Mouse (Mus musculus) heart, embryonic 14.5 days (tissue): ENCODE data around the gene Cbx1. TPM values are rescaled to one million over a fixed set of nuclear protein-coding genes. Genes with fewer than 3 reads are reported as not detected.

Experiments
- ATAC-seq: fragments of 200-750 bp; cut with Nextera tagmentation; 2 replicates; pipeline ENCODE4 v1.8.0; 2017; ENCODE audit warnings: low read depth, moderate TSS enrichment; ENCODE audit not compliant: insufficient number of reproducible peaks, insufficient read depth, low FRiP score
- H3K27ac ChIP-seq, 2 experiments: fragments of 200-500 bp in 1 of 2; fragments of 300-500 bp in 1 of 2; sonication (generic) in 1 of 2; replicated peaks in 1 of 2; 2 replicates each; pipeline ENCODE4 v1.5.1; 2012 to 2014; ENCODE audit warnings: low read depth in 2 of 2, low read length in 2 of 2, control low read depth in 1 of 2, mild to moderate bottlenecking in 1 of 2, mixed read lengths in 1 of 2; ENCODE audit not compliant: control insufficient read depth in 1 of 2, insufficient read depth in 1 of 2
- H3K27me3 ChIP-seq: fragments of 300-500 bp; sonication (generic); 2 replicates; pipeline ENCODE4 v1.6.1; 2014; ENCODE audit warnings: mild to moderate bottlenecking, low read length, control low read depth; ENCODE audit not compliant: control insufficient read depth, insufficient read depth
- H3K36me3 ChIP-seq: fragments of 300-500 bp; sonication (generic); 2 replicates; pipeline ENCODE4 v1.6.1; 2014; ENCODE audit warnings: mild to moderate bottlenecking, control low read depth, low read length, mixed read lengths; ENCODE audit not compliant: control insufficient read depth, insufficient read depth
- H3K4me1 ChIP-seq, 2 experiments: fragments of 200-500 bp in 1 of 2; fragments of 300-500 bp in 1 of 2; sonication (generic) in 1 of 2; 2 replicates each; pipeline ENCODE4 v1.6.1; 2012 to 2014; ENCODE audit warnings: low read length in 2 of 2, control low read depth in 1 of 2, mixed read lengths in 1 of 2; ENCODE audit not compliant: control insufficient read depth in 2 of 2, insufficient read depth in 2 of 2
- H3K4me2 ChIP-seq: fragments of 300-500 bp; sonication (generic); 2 replicates; pipeline ENCODE4 v1.6.1; 2014; ENCODE audit warnings: mild to moderate bottlenecking, low read length
- H3K4me3 ChIP-seq, 2 experiments: fragments of 200-500 bp in 1 of 2; fragments of 300-500 bp in 1 of 2; sonication (generic) in 1 of 2; 2 replicates each; pipeline ENCODE4 v1.5.1; 2012 to 2014; ENCODE audit warnings: low read length in 2 of 2, mild to moderate bottlenecking in 2 of 2, control low read depth in 1 of 2, low read depth in 1 of 2, moderate library complexity in 1 of 2; ENCODE audit not compliant: control insufficient read depth in 1 of 2, insufficient read depth in 1 of 2
- H3K9ac ChIP-seq: fragments of 300-500 bp; sonication (generic); 2 replicates; pipeline ENCODE4 v1.6.1; 2014; ENCODE audit warnings: mild to moderate bottlenecking, low read length
- H3K9me3 ChIP-seq: fragments of 300-500 bp; sonication (generic); 2 replicates; pipeline ENCODE4 v1.6.1; 2016; ENCODE audit warnings: low read length, control low read depth; ENCODE audit not compliant: control insufficient read depth
- WGBS: fragments of 180-500 bp; shearing (Covaris S2); extraction: QIAGEN DNeasy Blood & Tissue Kit; methylation state at CpG from one replicate; pipeline ENCODE4 v1.1.7; 2014; 5-methylcytosine and 5-hydroxymethylcytosine counted together
- polyA plus RNA-seq: library from polyadenylated mRNA; unstranded; fragments of >200 nt; fragmentation: Nextera tagmentation; extraction: Ambion mirVana; gene quantifications from 2 replicates; pipeline ENCODE4 v1.2.1, GENCODE M21; 2014

The Cbx1 gene
- polyA plus RNA-seq, result 41.1 and 44.2 TPM in 2 replicates

- under 1% methylated on average over 92 of the region's 93 CpGs for WGBS
- peaks cover 4 to 20% of the 10 kb centered on the region in 2 experiments for H3K4me1 ChIP-seq
- no peaks in the 10 kb centered on the region for H3K9me3 ChIP-seq
- H3K36me3 ChIP-seq, result peaks cover 9% of the 10 kb centered on the region; the same call in 1 of the 2 replicates
- H3K27ac ChIP-seq, result peak within 1 kb of the TSS; percentile 93 to 94
- H3K4me2 ChIP-seq, result peak within 1 kb of the TSS; percentile 84
- H3K4me3 ChIP-seq, result peak within 1 kb of the TSS; percentile 73 to 78
- H3K9ac ChIP-seq, result peak within 1 kb of the TSS; percentile 86
- H3K27me3 ChIP-seq, result no peaks in the 10 kb centered on the region
- peak; percentile 93 for ATAC-seq
These were observed at the start of gene Cbx1 for GRCm38 (mm10) chr11:96788871-96789795. Cbx1 (plus strand) TSS chr11:96789127.

- no peak for ATAC-seq
- Histone ChIP-seq H3K36me3 (no peaks in the 10 kb centered on the region), H3K4me3 (no peak overlapping the region), H3K9me3 (no peaks in the 10 kb centered on the region), H3K27ac (no peak overlapping the region), H3K9ac (no peak overlapping the region), H3K4me1 (peaks cover 3 to 6% of the 10 kb centered on the region in 2 experiments; a peak in 2 of 4 replicates), H3K27me3 (peaks cover 27% of the 10 kb centered on the region), H3K4me2 (no peak overlapping the region)
- 74% methylated on average over 12 of the region's 12 CpGs for WGBS
These were observed 48.1 kb upstream of the Cbx1 start for GRCm38 (mm10) chr11:96740796-96741195.

GRCm38 (mm10) chr11:96741995-96742394 is 46.9 kb upstream of the Cbx1 start:
- ATAC-seq, result no peak
- H3K9me3 ChIP-seq, result no peaks in the 10 kb centered on the region
- peaks cover 27% of the 10 kb centered on the region for H3K27me3 ChIP-seq
- H3K4me1 ChIP-seq, result no peaks in the 10 kb centered on the region
- WGBS, result 49% methylated on average over 12 of the region's 12 CpGs
- H3K4me3 ChIP-seq, result no peak overlapping the region
- no peak overlapping the region for H3K9ac ChIP-seq
- H3K27ac ChIP-seq, result no peak overlapping the region
- no peak overlapping the region for H3K4me2 ChIP-seq
- H3K36me3 ChIP-seq, result no peaks in the 10 kb centered on the region

- ATAC-seq, result no peak
- Histone ChIP-seq H3K4me1 (no peaks in the 10 kb centered on the region), H3K27me3 (peaks cover 23% of the 10 kb centered on the region), H3K9ac (no peak overlapping the region), H3K27ac (no peak overlapping the region), H3K36me3 (no peaks in the 10 kb centered on the region), H3K4me2 (no peak overlapping the region), H3K9me3 (no peaks in the 10 kb centered on the region), H3K4me3 (no peak overlapping the region)
- WGBS, result 77% methylated on average over 11 of the region's 11 CpGs
These were observed 45.9 kb upstream of the Cbx1 start for GRCm38 (mm10) chr11:96743000-96743399.

- Histone ChIP-seq H3K4me1 (no peaks in the 10 kb centered on the region), H3K36me3 (no peaks in the 10 kb centered on the region), H3K4me3 (no peak overlapping the region), H3K27me3 (peaks cover 23% of the 10 kb centered on the region), H3K27ac (no peak overlapping the region), H3K9ac (no peak overlapping the region), H3K4me2 (no peak overlapping the region), H3K9me3 (no peaks in the 10 kb centered on the region)
- no peak for ATAC-seq
- 78% methylated on average over 4 of the region's 4 CpGs for WGBS
These were observed 45.0 kb upstream of the Cbx1 start for GRCm38 (mm10) chr11:96743891-96744290.

- Histone ChIP-seq H3K27me3 (peaks cover 18% of the 10 kb centered on the region), H3K27ac (no peak overlapping the region), H3K9ac (no peak overlapping the region), H3K9me3 (no peaks in the 10 kb centered on the region), H3K36me3 (no peaks in the 10 kb centered on the region), H3K4me2 (no peak overlapping the region), H3K4me3 (no peak overlapping the region), H3K4me1 (no peaks in the 10 kb centered on the region)
- WGBS, result 64% methylated on average over 6 of the region's 6 CpGs
- no peak for ATAC-seq
These were observed 42.3 kb upstream of the Cbx1 start for GRCm38 (mm10) chr11:96746648-96747047.

- Histone ChIP-seq H3K36me3 (no peaks in the 10 kb centered on the region), H3K4me2 (no peak overlapping the region), H3K9me3 (no peaks in the 10 kb centered on the region), H3K4me3 (no peak overlapping the region), H3K27ac (no peak overlapping the region), H3K4me1 (no peaks in the 10 kb centered on the region), H3K27me3 (peaks cover 12% of the 10 kb centered on the region), H3K9ac (no peak overlapping the region)
- no peak for ATAC-seq
- 70% methylated on average over 3 of the region's 3 CpGs for WGBS
These were observed 41.4 kb upstream of the Cbx1 start for GRCm38 (mm10) chr11:96747555-96747954.
